Mouse (Mus musculus) megakaryocyte-erythroid progenitor cell, adult 5-6 weeks (primary cell): ENCODE measurements around the gene CN725425. TPM values are rescaled to one million over a fixed set of nuclear protein-coding genes. Genes with fewer than 3 reads are reported as not detected.

Source experiments
- ATAC-seq: replicated peaks from 2 replicates; pipeline ENCODE4 v1.8.0; 2016; ENCODE audit warnings: mild to moderate bottlenecking, inconsistent platforms; ENCODE audit not compliant: severe bottlenecking, poor library complexity, low FRiP score, low TSS enrichment
- total RNA-seq, 2 experiments: library from RNA; stranded (forward) in 1 of 2; stranded (reverse) in 1 of 2; fragments of 200-1000, 215-1000 nt in 1 of 2; fragments of >200 nt in 1 of 2; fragmentation: Nextera tagmentation in 1 of 2; gene quantifications; 2 replicates each; pipeline ENCODE4 v1.2.3; 2014 to 2017

CN725425 gene
- total RNA-seq (2014; fragmentation: Nextera tagmentation) (not detected in 2 replicates), total RNA-seq (2017) (not detected in 2 replicates)

DNA sequence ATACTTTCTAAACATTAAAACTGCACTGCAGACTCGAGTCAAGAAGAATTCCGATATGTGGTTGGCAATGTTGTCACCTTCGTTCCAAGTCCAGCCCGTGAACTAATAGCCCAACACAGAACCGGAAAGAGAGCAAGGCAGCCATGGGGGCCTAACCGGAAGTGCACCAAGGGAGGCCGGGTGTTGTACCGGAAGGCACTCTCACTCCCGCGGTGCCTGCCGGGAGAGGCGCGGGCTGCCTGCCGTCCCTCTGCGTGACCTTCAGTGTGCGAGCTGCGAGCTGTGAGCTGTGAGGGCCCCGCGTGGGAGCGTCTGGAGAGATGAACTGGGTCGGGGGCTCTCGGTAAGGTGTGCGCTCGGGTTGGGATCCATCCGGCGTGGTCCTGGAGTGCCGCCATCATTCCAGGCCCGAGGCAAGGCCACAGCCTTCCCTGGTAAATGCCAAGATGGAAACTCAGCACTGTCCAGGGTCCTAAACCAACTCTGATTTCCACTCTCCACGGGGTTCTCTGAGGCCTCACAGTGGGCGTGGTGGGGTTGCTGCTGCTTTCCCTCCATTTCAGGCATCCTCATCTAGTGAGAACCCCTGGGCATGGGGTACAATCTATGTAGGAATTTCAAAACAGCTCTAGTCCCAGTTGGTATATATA, at the start of gene CN725425:
Gene CN725425, plus strand, starts transcription at position 239 of the 650 bp plus-strand sequence.
- no peak for ATAC-seq

DNA sequence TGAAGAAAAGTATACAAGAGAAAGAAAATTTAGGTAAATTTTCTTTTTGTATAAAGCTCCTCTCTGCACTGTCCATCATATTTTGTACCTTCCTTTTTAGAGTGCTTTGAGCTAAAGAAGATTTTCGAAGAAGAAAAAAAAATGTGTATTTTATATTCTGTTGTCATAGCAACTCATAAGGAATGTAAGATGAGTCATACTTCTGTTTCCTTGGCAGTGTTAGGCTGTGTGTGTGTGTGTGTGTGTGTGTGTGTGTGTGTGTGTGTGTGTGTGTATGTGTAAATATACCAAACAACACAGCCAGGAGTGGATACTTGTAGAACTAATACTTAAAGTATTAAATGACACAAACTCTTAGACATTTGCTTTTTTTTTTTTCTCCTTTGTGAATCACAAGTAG, 46.7 kb upstream of the CN725425 start:
- ATAC-seq = no peak

DNA sequence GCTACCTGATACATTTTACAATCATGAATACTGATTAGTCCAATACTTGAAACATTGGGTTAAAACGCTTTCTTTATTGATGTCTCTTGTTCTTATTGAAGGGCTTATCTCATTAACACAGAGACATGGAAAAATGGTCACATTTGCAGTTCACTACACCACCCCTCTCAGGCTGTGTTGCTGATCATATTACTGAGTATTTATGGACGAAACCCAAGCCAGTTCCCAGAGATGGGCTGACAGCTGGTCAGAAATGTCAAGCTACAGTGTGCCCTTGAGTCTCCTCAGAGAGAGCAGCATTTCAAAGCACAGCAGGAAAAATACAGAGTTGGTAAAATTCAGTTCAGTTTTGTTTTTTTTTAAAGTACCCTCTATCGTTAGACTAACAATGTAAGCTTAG, 46.0 kb upstream of the CN725425 start:
- no peak for ATAC-seq

DNA sequence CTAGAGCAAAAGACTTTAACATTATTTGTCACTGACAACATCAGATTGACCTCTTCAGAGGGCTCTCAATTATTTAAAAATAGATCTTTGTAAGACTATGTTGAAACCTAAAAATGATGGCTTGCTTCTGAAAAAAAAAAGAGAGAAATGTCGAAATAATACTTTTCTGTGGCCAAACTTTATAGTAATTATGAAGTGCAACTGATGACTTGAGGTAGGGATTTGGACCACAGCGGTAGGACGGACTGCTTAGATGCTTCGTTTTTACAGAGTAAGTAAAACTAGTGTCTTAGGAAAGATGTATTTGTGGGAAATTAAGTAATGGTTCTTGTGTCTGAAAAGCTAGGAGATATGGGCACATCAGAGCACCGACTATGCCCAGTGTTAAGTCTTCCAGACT, 38.1 kb upstream of the CN725425 start:
- ATAC-seq = no peak

DNA sequence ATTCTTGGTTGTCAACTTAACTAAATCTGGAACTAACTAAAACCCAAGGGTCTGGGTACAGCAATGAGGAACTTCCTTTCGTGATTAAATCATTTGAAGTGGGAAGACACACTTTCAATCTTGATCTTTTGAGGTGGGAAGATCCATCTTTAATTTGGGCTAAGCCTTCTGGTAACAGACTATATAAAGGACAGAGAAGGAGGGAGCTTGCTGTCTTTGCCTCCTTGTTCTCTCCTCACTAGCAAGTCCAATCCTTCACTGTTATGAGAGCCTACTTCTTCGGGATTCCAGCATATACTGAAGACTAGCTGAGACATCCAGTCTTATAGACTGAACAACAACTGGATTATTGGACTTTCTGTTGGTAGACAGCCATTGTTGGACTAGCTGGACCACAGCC, 35.8 kb upstream of the CN725425 start:
- no peak for ATAC-seq

DNA sequence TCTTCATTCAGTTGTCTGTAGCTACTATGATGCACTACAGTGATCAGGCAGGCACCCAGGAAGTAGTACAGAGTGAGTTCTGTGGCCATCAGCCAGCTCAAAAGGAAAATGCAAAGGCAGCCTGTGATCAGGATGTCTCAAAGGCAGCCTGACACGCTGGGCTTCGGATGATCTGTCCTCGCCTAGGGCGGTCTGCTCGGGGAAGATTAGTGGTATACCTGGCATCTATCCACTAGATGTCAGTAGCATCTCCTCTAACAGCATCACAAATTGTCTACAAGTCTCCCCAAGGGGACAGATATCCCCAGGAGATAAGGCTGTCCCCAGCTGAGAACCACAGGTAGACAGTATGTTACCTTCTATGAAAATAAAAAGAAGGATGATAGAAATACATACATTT, 34.3 kb upstream of the CN725425 start:
- ATAC-seq = peak; percentile 90

DNA sequence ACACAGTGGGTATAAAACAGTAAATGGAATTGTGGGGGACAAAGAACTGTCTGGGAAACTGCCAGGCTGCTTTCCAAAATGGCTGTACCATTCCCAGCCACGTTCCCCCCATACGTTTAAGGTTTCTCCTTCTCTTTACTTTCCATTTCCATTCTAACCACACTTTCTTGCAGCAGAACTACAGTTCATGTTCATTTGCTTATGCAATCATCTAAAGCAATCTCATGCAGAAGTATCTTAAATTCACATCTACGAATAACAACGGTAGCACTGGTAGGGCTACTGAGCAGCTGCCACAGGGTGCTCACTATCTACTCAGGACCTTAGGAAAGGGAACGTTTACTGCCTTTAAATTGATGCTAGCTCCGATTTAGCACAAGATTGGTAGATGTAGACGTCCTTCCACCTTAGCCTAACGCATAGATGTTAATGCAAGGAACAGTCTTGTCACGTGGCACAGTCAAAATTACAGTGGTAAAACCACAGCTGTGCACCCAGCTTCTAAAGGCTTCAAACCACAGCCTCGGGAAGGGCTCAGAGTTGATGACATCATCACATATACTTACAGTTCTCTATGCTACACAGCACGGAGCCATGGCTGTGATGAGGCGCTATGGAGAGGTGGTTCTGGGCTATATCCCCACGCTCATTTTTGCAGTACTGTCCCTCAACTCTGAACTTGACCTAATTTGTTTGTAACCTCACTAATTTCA, 31.3 kb upstream of the CN725425 start:
- no peak for ATAC-seq

DNA sequence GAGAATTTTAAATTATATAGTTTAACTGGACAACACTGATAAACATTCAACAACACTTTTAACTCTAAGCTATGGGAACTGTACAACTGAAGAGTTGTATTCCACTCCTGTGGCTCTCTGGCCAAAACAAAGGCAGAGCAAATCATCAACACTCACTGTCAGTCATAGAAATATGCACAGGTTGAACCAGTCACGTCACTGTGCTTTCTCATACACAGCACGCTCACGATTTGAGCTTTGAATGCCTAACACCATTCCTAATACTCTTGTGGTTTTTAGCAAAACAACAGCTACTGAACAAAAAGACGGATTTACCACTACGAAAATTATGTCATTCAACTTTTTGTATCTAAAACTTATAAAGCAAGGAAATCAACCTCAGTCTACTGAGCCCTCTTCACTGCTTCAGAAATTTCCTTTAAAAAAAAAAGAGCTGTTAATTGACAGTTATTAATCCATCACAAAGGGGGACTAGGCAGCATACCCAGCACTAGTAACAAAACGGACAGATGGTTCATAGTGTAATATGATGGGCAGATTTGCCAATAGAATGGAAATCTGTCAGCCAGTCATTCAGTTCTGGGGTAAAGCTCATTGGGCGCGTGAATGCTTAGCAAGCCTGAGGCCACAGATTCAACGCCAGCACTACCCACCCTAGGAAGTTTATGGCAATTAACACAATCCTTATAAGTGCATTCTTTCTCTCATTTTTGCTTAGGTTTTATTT, 28.5 kb upstream of the CN725425 start:
- no peak for ATAC-seq

DNA sequence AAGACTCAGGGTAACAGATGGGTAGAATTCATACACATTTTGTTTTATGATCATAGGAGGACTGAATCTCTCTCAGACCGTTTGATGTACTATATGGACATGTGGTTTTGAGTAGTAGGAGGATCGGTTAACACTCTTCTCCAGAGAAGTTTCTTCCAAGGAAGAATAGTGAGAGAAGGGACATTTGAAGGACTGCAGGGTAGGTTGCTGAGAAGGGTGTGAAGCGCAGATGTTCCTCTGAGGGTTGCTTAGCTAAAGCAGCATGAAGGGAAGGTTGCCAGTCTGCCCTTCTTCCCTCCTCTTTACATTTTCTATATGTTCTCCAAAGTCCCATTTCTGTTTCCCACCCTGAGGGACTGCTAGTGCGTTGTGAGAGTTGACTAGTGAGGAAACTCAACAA, 28.0 kb upstream of the CN725425 start:
- ATAC-seq = no peak

DNA sequence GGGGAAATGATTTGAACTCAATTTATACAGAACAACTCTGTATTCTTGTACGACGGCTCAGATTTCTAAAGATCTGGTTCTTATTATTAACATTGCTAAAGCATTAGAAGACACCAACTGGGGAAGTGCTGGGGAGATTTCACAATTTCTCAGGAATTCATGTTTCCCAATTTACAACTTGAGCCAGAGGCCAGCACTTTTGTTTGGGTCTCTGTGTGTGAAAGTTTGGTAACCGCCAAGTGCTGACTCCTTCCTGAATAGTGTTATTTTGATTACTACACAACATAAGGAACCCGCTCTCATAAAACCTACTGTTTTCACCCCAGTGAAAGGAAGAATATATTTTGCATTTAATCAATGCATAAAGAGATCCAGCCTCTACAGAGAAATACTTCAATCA, 27.1 kb upstream of the CN725425 start:
- ATAC-seq = no peak

DNA sequence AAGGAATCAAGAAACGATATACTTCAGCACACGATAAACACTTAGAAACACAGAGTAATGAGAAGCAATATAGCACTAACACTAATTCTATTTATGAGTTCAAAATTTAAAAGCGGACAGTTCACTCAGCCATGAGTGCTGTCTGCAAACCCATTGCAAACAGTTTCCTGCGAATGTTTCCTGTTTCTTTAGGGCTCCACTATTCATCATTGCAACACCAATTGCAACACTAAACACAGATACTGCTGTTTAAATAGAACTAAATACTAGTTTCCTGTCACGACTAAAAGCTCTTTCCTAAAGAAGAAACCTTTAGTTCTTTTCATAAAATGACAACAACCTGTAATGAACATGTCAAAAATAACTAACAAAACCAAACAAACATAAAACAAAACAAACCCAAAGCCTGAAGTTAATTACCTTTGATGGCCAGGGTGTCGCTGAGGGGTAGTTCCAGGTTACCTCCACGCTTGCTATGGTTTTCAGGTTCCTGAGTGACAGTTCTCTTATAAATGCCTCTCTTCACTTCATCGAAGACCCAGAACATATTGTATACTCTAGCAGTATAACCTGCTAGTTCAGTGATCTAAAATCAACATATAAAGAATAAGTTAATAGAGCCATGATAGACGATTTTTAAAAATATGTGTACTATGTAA, 20.5 kb upstream of the CN725425 start:
- no peak for ATAC-seq

DNA sequence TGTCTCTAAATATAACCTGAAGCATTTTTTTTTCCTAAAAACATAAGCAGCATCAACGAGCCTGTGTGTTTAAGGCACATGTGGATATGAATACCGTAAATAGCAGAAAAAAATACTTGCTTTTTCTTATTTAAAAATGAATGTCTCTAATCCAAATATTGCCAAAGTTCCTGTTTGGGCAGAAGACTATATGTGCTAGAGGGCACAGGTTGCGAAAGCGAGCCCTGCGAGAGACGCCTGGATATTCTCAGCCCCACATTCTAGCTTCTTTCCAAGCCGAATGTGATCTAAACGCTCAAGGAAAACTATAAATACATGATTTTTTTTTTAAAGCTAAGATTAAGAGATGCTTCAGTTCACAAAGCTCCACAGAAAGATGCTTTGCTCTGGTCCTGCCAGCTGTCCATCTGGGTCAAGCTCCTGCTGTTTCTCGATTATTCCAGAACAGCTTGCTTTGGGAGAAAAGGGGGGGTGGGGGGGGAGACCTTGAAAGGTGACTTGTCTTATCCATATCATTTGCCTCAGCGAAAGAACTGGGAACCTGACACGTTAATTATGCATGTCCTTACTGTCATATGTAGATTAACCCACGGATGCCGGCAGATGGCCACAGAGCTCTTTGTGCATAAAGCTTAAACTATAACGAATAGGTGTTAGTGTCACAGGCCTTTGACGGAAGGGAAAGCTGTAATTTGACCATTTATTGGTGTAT, 19.2 kb upstream of the CN725425 start:
- no peak for ATAC-seq

DNA sequence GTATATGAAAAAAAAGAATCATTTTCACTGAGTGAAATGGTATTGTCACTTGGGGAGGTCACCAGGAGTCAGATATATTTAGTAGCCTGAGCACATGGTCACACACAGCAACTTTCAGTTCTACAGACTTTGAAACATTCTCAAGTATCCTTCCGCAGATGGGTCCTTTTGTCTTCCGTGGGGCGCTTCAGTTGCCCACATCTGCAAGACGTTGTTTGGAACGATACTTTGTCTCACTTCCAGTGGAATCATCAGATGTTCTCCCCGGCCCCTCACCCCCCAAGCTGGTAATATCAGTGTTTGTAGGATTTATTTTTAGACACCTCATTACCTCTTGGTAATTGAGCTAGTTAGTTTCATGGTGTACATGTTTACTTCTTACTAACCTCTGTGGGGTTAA, 12.9 kb upstream of the CN725425 start:
- ATAC-seq = no peak

DNA sequence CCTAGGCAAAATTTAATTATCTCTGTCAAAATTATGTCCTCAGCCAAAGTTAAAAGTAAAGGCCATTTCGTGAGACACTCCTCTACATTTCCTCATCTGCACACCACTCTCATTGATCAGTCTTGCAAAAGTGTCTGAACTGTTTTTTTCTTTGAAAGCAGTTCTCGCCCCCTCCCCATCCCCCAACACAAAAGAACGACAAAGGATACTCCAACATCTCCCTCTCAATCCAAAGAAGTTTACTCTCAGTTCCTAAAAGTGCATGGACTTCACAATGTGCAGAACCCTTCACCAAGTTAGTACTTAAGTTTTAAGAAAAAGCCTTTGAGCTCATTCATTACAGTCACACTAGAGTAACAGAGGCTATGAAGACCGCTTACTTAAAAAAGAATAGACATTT, 9.3 kb upstream of the CN725425 start:
- no peak for ATAC-seq

DNA sequence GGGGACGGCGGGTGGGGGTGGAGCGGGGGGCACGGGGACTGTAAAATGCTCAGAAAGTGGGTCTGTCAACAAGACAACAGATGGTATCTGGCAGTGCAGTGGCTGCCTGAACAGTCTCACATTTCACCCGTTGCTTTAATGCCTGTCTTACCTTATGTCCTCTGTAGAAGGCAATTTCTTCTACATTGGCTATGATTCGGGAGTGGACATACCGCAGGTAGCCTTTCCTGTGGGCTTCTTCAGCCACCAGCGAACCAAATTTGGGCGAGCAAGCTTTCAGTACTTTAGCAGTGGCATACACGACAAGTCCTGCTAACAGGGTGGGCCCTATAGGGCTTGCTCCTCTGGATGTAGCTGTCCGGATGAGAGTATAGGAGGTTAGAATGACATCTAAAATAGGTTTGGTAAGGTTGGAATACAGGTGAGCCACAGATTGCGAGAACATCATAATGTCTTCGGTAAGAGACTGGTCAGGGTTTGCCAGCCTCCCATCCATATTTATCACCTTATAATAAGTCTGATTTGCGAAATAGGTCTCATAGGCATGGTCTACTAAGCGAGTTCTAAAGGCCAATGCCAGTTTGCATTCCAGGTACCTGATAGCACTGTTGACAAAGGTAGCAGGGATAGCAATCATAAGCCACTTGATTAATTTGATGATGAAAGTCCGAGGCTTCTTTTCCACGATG, 8.6 kb upstream of the CN725425 start:
- no peak for ATAC-seq

DNA sequence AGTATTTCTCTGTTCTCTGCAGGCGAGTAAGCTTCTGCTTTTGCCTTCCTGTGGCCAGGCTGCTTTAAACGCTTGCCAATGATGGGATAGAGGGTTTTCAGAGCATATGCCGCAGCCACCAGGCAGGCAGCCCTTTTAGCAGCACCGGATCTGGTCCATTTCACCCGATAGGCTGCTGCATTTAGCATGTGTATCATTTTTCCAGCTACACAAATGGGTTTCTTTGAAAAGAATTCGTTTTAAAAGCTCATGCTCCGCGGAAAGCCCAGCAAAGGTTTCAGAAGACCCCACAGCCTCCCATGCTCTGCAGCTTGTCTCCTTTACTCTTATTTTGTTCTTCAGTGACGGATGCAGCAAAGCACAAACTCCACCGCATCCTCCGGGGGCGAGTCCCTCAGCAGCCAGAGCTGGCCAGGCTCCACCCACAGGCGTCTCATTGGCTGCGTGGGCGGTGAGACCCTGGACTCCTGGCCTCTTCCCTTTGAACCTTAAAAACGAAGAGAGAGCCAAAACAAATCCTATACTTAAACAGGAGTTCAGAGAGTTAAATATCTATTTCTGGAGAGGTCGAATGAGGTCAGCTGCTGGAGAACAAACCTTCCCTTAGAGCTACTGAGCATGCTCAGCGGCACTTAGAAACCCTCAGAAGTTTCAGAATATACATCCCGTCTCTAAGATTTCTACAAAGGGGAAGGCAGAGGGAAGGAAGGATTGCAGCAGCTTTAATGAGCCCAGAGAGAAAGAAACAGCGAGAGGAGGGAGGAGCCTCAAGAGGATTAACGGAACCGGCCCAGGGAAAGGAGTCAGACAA, 7.7 kb upstream of the CN725425 start, which contains the start of gene Abcd2:
Gene Abcd2, minus strand, starts transcription at position 388 of the 811 bp plus-strand sequence.
- ATAC-seq = peak; percentile 92

DNA sequence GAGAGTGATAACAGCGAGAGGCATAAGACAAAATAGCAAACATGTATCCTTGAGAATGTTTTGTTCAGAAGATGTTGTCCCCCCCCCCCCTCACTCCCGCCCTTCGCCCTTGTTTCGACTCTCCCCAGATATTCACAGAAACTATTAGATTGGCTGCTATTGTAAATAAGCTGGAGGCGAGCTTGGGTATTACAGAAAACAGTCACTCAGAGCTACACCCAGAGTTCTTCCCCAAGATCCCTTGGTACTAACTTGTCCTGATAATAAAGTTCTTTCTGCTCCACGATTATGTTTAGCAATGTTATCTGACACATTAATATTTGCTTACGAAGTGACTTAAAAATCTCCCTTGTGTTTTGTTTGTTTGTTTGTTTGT, 7.1 kb upstream of the CN725425 start:
- peak; percentile 59 for ATAC-seq

DNA sequence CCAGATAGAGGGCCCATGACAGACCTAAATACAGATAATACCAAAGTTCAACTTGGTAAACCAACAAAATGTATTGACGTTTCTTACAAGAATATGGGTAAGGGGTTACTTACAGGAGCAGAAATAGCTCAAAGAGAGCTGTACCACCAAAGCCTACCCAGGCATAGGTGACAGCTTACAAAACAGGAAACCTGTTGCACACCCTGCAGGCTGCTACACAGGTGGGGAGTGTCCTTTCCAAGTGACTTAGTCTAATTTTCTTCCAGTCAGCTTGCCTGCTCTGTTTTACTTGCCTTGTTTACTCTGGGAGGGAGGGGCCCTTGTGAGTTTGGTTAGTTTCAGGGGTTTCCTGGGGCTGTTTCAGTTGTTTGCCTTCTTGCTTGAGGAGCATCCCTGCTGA, 1.5 kb downstream of the CN725425 start:
- ATAC-seq = no peak
